Mouse (Mus musculus) erythroblast, embryonic 14.5 days (primary cell): Measurements from ENCODE around the gene Tmem132d.

ENCODE experiments used
- GATA1 ChIP-seq: IDR thresholded peaks from 2 replicates; pipeline ENCODE4 v1.6.1; 2012; ENCODE audit warnings: low read length, inconsistent platforms, mixed read lengths
- TAL1 ChIP-seq: IDR thresholded peaks from 3 replicates; pipeline ENCODE4 v1.6.1; 2012; ENCODE audit warnings: low read length, inconsistent platforms, mixed read lengths

DNA sequence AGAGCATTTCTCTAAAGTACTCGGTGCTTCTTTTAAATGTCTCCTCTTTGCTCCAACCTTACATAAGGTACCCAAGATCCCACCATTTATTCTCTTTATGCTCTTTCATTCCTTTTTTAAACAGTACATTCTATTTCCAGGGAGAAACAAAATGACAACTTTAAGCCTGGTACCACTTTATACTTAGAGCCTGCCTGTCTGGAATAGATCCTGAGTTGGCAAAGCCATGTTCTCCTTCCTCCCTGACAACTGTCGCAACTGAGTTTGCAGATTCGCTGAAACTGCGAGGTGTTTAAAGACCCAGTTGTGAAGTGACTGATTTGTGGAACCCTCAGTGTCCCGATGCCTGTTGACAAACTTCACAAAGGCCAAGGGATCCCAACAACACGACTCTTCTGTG, 165.5 kb downstream of the Tmem132d start:
- no peak for TF ChIP-seq TAL1
- no peak for TF ChIP-seq GATA1
